Mouse (Mus musculus) heart, embryonic 11.5 days (tissue): ENCODE measurements around the gene Elof1. TPM values are rescaled to one million over a fixed set of nuclear protein-coding genes. Genes with fewer than 3 reads are reported as not detected.

Experiments used
- ATAC-seq: fragments of 200-750 bp; cut with Nextera tagmentation; replicated peaks from 2 replicates; pipeline ENCODE4 v1.8.0; 2017; ENCODE audit warnings: moderate library complexity; ENCODE audit not compliant: insufficient number of reproducible peaks, low FRiP score, low TSS enrichment
- H3K27ac ChIP-seq: fragments of 300-500 bp; sonication (generic); 2 replicates; pipeline ENCODE4 v1.5.1; 2014; ENCODE audit warnings: mild to moderate bottlenecking, low read depth, low read length
- H3K27me3 ChIP-seq: fragments of 300-500 bp; sonication (generic); 2 replicates; pipeline ENCODE4 v1.6.1; 2014; ENCODE audit warnings: mild to moderate bottlenecking, low read length, mixed read lengths; ENCODE audit not compliant: control insufficient read depth, insufficient read depth
- H3K36me3 ChIP-seq: fragments of 300-500 bp; sonication (generic); 2 replicates; pipeline ENCODE4 v1.6.1; 2014; ENCODE audit warnings: mild to moderate bottlenecking, low read length, moderate library complexity, mixed read lengths; ENCODE audit not compliant: control insufficient read depth, insufficient read depth
- H3K4me1 ChIP-seq: fragments of 300-500 bp; sonication (generic); 2 replicates; pipeline ENCODE4 v1.6.1; 2014; ENCODE audit warnings: low read length; ENCODE audit not compliant: control insufficient read depth, insufficient read depth
- H3K4me2 ChIP-seq: fragments of 300-500 bp; sonication (generic); 2 replicates; pipeline ENCODE4 v1.6.1; 2014; ENCODE audit warnings: mild to moderate bottlenecking, moderate library complexity
- H3K4me3 ChIP-seq: fragments of 300-500 bp; sonication (generic); 2 replicates; pipeline ENCODE4 v1.5.1; 2014; ENCODE audit warnings: low read depth, low read length
- H3K9ac ChIP-seq: fragments of 300-500 bp; sonication (generic); 2 replicates; pipeline ENCODE4 v1.6.1; 2014; ENCODE audit warnings: mild to moderate bottlenecking, low read depth, low read length, moderate library complexity
- H3K9me3 ChIP-seq: fragments of 300-500 bp; sonication (generic); replicated peaks from 2 replicates; pipeline ENCODE4 v1.6.1; 2016; ENCODE audit warnings: low read length; ENCODE audit not compliant: control insufficient read depth
- WGBS: fragments of 180-500 bp; shearing (Covaris S2); extraction: QIAGEN DNeasy Blood & Tissue Kit; methylation state at CpG from one replicate; pipeline ENCODE4 v1.1.7; 2014; ENCODE audit not compliant: insufficient replicate concordance; 5-methylcytosine and 5-hydroxymethylcytosine counted together
- polyA plus RNA-seq: library from polyadenylated mRNA; unstranded; fragments of >200 nt; fragmentation: Nextera tagmentation; extraction: Ambion mirVana; gene quantifications from 2 replicates; pipeline ENCODE4 v1.2.1, GENCODE M21; 2014

The Elof1 gene
- polyA plus RNA-seq, 1 experiment from 2014 or later = 134 TPM

DNA sequence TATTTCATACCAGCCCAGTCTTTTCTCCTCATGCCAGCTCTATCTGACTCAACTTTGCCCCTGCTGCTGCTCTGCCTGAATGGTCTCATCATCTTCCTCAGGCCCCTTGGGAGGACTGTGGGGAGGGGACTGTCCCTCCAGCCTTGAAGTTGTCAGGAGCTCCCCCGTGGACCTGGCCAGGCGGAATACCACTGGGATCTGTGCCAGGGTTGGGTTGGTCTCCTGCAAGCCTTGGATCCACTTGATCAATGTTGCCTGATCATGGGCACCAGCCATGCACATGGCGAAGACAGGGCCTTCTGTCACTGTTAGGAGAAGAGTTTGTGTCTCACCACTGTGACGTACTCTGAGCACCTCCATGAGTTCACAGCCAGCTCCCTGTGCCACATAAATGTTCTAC, 44.7 kb downstream of the Elof1 start:
- no peak for ATAC-seq
- no peak overlapping the region for H3K4me2 ChIP-seq
- no peak overlapping the region for H3K4me3 ChIP-seq
- no peak overlapping the region for H3K9ac ChIP-seq
- H3K4me1 ChIP-seq = 0 out of 2 replicates have a peak, but pooled peaks cover 5% of the 10 kb centered on the region
- H3K27me3 ChIP-seq = no peaks in the 10 kb centered on the region
- peaks cover 7% of the 10 kb centered on the region; the same call in 1 of the 2 replicates for H3K36me3 ChIP-seq
- no peak overlapping the region for H3K27ac ChIP-seq
- H3K9me3 ChIP-seq = no peaks in the 10 kb centered on the region
- WGBS = 85% methylated on average over 4 of the region's 4 CpGs

DNA sequence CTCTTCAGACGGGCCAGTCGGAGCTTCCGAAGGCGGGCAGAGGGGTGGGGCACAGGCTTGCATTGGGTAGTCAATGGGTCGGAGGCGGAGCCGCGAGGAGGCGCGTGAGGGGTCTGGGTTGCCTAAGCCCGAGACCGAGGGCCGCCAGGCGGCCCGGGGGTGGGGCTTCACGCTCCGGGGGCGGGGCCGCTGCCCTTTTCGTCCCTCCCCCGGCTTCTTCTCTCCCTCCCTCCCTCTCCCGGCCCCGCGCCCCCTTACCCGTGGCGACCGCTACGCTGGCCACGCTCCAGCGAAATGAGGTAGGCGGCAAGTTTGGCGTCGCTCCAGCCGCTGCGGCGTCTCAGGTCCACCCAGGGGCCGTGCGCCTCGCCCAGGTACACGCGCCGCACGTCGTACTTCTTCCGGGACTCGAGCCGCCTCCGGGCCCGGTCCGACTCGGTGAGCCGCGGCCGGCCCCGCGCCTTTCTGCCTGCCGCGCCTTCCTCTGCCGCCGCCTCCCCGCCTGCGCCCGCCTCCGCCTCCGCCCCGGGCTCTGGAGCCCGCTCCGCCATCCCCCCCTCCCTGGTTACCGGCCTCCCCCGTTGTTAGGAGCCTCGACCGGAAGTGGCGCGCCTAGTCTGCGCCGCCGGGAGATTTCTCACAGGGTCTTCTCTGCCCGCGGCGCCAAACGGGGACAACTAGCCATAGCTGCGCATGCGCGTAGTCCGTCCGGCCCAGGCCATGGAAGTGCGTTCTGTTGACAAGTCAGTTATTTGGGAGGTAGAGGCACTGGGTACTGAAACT, 46.0 kb downstream of the Elof1 start, which contains the start of the genes Gm49318 and Zfp653:
TSS of gene Gm49318 (minus strand) at position 469 of the 783 bp plus-strand sequence.
TSS of gene Zfp653 (minus strand) at position 586 of the 783 bp plus-strand sequence.
- Histone ChIP-seq H3K27ac (peak within 1 kb of the TSS; percentile 98), H3K4me1 (0 out of 2 replicates have a peak, but pooled peaks cover 5% of the 10 kb centered on the region), H3K27me3 (no peaks in the 10 kb centered on the region), H3K4me2 (peak within 1 kb of the TSS; percentile 67), H3K36me3 (peaks cover 8% of the 10 kb centered on the region), H3K9me3 (no peaks in the 10 kb centered on the region), H3K4me3 (peak within 1 kb of the TSS; percentile 71), H3K9ac (peak within 1 kb of the TSS; percentile 93)
- peak; percentile 94 for ATAC-seq
- WGBS = under 1% methylated on average over 67 of the region's 87 CpGs

DNA sequence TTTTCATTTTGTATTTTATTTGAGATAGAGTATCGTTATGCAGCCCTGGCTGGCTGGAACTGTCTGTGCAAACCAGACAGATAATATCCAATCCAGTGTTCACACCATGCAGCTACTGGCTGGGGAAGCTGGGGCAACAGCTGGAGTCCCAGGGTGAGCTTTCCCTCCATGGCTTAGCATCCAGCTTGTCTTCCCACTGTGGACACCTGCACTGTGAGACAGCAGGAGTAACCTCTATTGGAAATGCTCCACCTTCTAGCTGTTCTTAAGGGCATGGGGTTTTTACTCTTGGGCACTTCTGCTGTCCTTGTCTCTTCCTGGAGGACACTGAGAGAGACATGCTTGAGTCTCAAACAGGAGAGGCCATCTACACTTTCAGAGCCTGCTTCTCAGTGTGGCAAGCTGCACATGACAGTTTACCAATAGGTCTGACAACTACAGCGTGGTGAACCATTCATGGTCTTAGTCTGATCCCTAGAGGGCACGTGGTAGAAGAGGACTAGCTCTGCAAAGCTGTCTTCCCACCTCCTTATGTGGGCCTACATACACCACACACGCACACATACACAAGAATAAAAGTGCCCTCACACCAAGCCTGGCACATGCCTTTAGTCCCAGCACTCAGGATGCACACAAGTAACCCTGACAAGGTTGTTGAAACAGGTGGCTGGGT, 47.0 kb downstream of the Elof1 start:
- Histone ChIP-seq H3K27me3 (no peaks in the 10 kb centered on the region), H3K4me1 (0 out of 2 replicates have a peak, but pooled peaks cover 5% of the 10 kb centered on the region), H3K36me3 (peaks cover 17% of the 10 kb centered on the region), H3K9me3 (no peaks in the 10 kb centered on the region), H3K27ac (no peak overlapping the region; the same call in 1 of the 2 replicates), H3K4me3 (peak overlapping the region; percentile 71), H3K4me2 (peak overlapping the region; percentile 67), H3K9ac (0 out of 2 replicates have a peak overlapping the region, but pooled peaks have one; percentile 24)
- 68% methylated on average over 4 of the region's 4 CpGs for WGBS
- ATAC-seq = no peak

DNA sequence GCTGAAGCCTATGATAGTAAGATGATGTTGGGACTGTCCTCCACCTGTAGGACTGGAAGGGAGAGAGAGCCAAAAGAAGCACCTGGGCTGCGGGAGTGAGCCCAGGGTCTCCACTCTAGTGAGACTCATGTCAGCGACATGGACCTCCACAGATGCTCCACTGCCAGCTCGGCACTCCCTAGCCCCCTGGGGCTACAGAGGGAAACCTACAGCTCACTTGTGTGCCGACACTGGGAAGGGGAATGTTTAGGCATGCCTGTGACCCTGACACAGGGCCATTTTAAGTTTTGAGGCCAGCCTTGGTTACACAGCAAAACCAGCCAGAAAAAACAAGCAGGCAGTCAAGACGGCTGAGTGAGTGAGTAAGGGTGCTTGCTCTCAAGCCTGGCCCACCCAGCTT, 49.8 kb downstream of the Elof1 start:
- Histone ChIP-seq H3K9me3 (no peaks in the 10 kb centered on the region), H3K27me3 (no peaks in the 10 kb centered on the region), H3K4me2 (no peak overlapping the region), H3K27ac (no peak overlapping the region), H3K4me1 (0 out of 2 replicates have a peak, but pooled peaks cover 5% of the 10 kb centered on the region), H3K36me3 (peaks cover 25% of the 10 kb centered on the region), H3K9ac (no peak overlapping the region), H3K4me3 (no peak overlapping the region)
- no peak for ATAC-seq
- WGBS = 82% methylated on average over 5 of the region's 5 CpGs

DNA sequence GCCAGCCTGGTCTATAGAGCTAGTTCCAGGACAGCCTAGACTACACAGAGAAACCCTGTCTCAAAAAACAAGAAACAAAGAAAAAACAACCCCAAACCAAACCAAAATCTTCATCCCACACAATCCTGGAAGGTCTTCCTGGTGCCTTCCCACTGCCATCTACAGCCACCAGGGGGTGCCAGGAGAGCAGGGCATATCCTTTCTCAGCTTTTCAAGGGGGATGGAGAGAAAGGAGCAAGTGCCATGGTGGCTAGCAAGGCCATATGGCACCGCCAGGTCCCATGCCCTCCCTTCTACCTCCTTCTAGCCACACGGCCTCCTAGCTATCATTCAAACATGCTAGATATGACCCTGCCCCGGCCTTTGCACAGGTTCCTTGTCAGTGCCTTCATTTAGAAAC, 50.5 kb downstream of the Elof1 start:
- Histone ChIP-seq H3K9ac (no peak overlapping the region), H3K27ac (no peak overlapping the region), H3K36me3 (peaks cover 24% of the 10 kb centered on the region), H3K4me3 (no peak overlapping the region), H3K4me2 (no peak overlapping the region), H3K4me1 (0 out of 2 replicates have a peak, but pooled peaks cover 5% of the 10 kb centered on the region), H3K9me3 (no peaks in the 10 kb centered on the region), H3K27me3 (no peaks in the 10 kb centered on the region)
- no peak for ATAC-seq
- WGBS = 68% methylated on average over 3 of the region's 3 CpGs

DNA sequence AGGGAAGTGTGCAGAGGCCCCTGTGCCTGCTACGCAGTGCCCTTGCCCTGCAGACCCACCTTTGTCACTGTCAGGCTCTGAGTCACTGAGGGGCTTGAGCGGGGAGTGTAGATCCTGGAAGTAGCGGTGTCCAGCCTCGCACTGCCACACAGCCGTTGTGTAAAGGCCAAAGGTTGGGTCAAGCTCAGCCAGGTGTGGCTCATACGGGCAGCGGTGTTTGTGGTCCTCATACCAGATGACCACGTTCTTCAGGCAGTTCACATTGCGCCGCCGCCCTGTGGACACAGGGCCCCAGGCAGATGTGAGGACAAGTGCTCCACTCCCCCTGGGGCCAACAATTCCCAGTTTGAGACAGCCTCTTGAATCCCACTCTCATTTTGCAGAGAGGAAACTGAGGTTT, 51.3 kb downstream of the Elof1 start:
- Histone ChIP-seq H3K27ac (no peak overlapping the region), H3K27me3 (no peaks in the 10 kb centered on the region), H3K4me3 (no peak overlapping the region), H3K36me3 (peaks cover 24% of the 10 kb centered on the region), H3K9ac (no peak overlapping the region), H3K9me3 (no peaks in the 10 kb centered on the region), H3K4me2 (no peak overlapping the region), H3K4me1 (0 out of 2 replicates have a peak, but pooled peaks cover 5% of the 10 kb centered on the region)
- 92% methylated on average over 11 of the region's 11 CpGs for WGBS
- no peak for ATAC-seq

DNA sequence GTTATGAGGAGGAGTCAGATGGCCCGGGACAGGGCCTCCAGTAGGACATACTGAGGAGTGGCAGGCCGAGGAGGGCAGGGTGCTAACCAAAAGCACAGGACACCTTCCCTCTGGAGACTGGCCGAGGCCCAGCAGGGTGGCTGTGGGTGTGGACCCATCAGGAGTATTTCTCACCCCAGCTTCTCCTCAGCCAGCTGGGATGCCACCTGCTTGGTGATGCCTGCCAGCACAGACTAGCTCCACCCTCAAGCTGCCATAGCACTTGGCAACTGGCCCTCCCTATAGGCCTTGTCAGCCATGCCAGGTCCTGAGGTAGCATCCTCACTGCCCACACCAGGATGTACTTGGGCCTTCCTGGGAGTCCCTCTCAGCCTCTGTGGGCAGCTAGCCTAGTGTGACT, 52.6 kb downstream of the Elof1 start:
- no peaks in the 10 kb centered on the region for H3K9me3 ChIP-seq
- H3K27ac ChIP-seq = no peak overlapping the region
- H3K4me3 ChIP-seq = no peak overlapping the region
- H3K36me3 ChIP-seq = peaks cover 28% of the 10 kb centered on the region
- 91% methylated on average over 3 of the region's 3 CpGs for WGBS
- no peak for ATAC-seq
- H3K4me2 ChIP-seq = no peak overlapping the region
- no peak overlapping the region for H3K9ac ChIP-seq
- no peaks in the 10 kb centered on the region for H3K27me3 ChIP-seq
- H3K4me1 ChIP-seq = no peaks in the 10 kb centered on the region
